12 mouse cellular contexts compared by ENCODE assay signal in the genomic region with DNA sequence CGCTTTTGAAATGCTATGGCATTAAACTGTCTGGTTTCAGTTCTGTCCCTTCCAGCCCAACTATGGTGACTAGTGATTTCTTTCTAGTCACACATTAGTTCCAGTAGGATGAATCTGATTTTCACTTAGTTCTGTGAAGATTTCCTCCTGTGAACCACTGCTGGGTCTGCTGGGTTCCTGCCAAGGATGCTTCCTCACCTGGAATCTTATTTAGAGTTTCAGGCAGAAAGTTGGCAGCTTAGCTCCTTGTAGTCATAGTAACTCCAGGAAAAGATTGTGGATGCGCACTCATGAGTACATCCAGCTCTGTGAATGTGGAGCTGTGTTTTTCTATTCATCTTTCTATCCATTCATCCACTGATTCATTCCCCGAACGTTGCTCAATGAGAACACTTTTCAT.
DNase-seq lines count a peak whose midpoint lies in the region.
"Had no signal": no experiment of that assay in that cellular context is flagged by ENCODE, and none has a peak within 500 bp of the region (broad histone marks: within the 10 kb centered on the region; RNA-seq: fewer than 3 reads in every experiment).

No protein-coding gene starts in this region.

- peak; percentile 70 to 74 for DNase-seq in cerebellum, postnatal 14 days
- DNase-seq in cerebellum, adult 8-10 months = no peak
- peak; percentile 10 for DNase-seq in layer of hippocampus, adult 9-11 months
- no peak for DNase-seq in layer of hippocampus, postnatal 25 days (ENCODE audit: extremely low spot score in 1 of 2, low spot score in 1 of 2)
- peak; percentile 38 to 44 for DNase-seq in frontal cortex, postnatal 36 days (ENCODE audit: low spot score in 2 of 2)
- DNase-seq in right cerebral cortex, postnatal 25 days = peak; percentile 26
- no peak for DNase-seq in ovary, postnatal 36 days (ENCODE audit: low spot score)
- DNase-seq in T-cell, adult 2 months (ENCODE audit: low spot score) = no peak
- DNase-seq: adrenal gland, postnatal 25 days; cerebellum, adult 11-12 months; kidney, postnatal 14 days; lung, postnatal 14 days had no signal

Comparison
In these comparisons a context has a peak if more than half of its experiments do, and no peak if none do; other contexts are left out.
1. DNase-seq: peak in cerebellum, postnatal 14 days (2 of 2), layer of hippocampus, adult 9-11 months (single experiment), frontal cortex, postnatal 36 days (2 of 2) and right cerebral cortex, postnatal 25 days (single experiment); none in cerebellum, adult 8-10 months (single experiment), layer of hippocampus, postnatal 25 days (0 of 2), ovary, postnatal 36 days (single experiment) and T-cell, adult 2 months (single experiment).